Mouse (Mus musculus): Measurements from ENCODE around the gene Khdc1b. TPM values are rescaled to one million over a fixed set of nuclear protein-coding genes. Genes with fewer than 3 reads are reported as not detected.
"Not testable (repeated sequence)": the region's sequence is repeated elsewhere in the genome, so short reads cannot be mapped to it uniquely, and the experiment has no call there.

Khdc1b gene
- polyA plus RNA-seq (2012; rRNA removed): not detected in 2 replicates

DNA sequence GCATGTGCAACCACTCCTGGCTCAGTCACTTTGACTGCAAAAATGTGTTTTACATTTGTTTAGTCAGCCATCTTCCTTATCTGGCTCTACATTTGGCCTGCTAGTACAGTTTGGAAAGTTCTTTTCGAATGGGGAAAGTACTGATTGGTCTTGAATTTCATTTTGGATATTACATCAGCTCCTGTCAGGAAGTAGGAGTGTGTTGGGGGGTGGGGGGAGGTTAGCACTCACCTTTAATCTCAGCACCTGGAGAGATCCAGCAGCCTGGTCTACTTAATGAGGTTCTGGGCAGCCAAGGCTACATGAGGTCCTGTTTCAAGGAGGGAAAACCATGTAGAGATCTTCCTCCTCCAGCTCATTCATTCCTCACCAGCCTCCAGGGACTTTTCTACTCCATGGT is at the start of gene Khdc1b:
Gene Khdc1b, plus strand, starts transcription at position 301 of the 400 bp plus-strand sequence.
- no peak for DNase-seq (ENCODE audit: low spot score)

DNA sequence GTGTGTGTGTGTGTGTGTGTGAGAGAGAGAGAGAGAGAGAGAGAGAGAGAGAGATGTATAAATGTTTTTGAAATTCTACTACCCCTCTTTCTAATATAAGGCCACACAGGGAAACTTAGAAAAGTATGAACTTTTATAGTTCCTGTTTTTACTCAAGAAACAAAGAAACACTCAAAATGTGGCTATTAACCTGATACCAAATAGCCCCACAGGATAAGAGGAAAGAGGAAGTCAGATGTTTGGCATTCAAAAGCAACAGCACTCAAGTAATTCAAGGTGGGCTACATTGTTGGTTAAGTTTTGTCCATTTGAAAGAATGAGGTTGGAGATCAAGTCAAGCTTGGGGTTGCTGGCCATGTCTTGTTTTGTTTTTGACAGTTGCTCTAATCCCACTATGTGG is 47.5 kb upstream of the Khdc1b start:
- DNase-seq (ENCODE audit: low spot score): no peak

DNA sequence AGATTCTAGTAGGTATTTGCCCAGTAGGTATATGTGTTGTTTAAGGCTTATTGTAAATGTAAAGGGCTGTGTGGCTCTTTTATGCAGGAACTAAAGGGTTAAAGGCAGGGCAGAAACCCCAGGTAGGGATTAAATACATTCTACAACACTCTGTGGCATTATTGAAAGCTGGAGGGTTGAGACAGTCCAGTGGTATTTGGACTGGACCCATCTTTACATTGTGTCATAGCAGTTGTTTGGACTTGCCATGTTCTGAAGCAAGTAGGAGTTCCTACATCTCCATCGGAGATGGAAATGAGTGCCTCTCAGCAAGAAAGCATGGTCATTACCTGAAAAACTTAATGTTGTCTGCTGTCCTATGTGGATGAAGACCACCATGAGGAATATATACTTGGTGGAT is 42.6 kb upstream of the Khdc1b start:
- no peak for DNase-seq (ENCODE audit: low spot score)

DNA sequence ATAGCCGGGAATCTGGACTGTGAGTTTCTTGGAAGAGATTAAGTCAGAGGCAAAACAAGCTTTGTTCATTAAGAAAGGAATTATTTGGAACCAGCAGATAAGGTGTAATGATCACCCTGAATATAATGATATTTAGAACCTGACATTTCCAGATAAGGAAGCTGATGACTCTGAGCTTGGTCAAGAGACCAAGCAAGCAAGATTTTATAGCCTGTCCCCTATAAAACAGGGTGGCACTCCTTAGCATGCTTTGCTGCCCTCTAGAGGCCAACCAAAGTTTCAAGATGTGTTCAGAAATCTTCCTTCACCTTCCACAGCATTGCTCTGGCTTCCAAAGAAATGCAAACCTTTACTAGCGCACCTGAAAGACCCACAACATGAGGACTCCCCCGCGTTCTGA is 39.1 kb upstream of the Khdc1b start:
- DNase-seq (ENCODE audit: low spot score): no peak

DNA sequence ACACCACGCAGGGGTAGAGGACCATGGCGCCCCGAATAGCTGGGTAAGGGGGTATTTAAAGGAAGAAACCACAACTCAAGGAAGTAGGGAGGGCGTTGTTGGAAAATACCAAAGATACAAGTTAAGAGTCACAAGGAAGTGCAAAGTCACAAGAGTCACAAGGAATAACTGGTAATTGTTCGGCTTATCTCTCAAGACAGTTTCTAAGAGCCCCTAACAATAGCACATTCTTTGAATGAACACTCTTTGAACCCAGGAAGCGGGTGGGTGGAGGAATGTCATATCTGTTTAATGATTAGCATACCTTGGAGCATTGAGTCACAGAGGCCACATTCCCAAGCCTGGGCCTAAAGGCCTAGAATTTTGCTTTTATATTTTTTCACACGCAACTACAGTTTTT is 38.6 kb upstream of the Khdc1b start:
- DNase-seq (ENCODE audit: low spot score): not testable (repeated sequence)

DNA sequence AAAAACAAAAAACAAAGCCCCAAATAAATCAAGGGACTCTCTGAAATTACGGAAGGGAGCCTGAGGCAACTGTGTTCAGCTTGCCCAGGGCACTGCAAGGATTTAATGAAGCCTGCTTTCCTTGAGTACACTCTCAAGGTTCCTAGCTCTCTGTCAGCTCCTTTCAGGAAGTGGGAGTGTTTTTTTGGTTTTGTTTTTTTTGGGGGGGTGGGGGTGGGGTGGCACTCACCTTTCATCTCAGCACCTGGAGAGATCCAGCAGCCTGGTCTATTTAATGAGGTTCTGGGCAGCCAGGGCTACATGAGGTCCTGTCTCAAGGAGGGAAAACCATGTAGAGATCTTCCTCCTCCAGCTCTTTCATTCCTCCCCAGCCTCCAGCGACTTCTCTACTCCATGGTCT is 34.0 kb upstream of the Khdc1b start, which contains the start of gene Khdc1a:
Gene Khdc1a, plus strand, starts transcription at position 301 of the 400 bp plus-strand sequence.
- DNase-seq (ENCODE audit: low spot score): no peak

DNA sequence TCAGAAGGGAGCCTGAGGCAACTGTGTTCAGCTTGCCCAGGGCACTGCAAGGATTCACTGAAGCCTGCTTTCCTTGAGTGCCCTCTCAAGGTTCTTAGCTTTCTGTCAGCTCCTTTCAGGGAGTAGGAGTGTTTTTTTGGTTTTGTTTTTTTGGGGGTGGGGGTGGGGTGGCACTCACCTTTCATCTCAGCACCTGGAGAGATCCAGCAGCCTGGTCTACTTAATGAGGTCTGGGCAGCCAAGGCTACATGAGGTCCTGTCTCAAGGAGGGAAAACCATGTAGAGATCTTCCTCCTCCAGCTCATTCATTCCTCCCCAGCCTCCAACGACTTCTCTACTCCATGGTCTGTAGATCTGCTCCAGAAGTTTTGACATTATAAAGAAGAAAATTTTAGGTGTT is 15.3 kb upstream of the Khdc1b start, which contains the start of gene Khdc1c:
Gene Khdc1c, plus strand, starts transcription at position 301 of the 400 bp plus-strand sequence.
- not testable (repeated sequence) for DNase-seq (ENCODE audit: low spot score)

DNA sequence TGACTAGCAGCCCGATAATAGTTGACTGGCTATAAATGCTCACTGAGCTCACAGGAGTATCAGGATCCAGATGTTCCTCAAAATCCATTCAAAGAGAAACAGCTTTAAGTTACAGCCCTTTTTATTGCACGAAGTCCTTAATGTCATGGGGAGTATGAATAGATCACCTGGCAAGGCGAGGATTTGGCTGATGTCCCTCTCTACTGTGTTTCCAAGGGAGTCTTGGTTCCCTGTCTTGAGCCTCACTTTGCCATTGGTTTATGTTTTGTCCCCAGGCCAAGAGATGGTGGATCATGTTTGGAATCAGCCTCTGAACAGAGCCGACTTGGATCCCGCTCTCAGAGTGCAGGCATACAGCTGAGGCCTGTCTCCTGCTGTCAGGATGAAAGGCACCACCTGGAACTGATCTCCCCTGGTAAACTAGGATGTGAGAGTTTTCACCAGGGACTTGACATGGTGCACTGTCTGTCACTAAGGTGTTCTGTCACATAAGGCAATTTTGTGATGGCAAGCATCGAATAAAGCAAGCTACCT is 7.8 kb downstream of the Khdc1b start:
- no peak for DNase-seq (ENCODE audit: low spot score)

DNA sequence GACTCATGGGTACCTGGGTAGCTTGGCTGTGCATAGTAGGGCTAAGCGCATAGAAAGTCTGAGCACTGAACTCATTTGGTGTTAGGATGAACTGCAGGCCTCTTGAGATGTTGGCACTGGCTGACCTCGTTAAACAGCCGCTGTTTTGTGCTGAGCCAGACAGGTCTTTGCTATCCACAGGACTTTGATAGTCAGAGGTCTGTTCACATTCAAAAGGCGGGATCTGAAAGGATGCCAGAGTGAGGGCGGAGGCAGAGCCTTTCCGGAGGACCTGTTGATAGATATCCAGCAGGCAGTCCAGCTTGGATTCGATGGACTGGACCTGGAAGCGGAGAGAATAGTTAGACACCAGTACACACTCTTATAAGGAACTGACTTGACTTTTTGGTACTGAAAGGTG is 19.4 kb downstream of the Khdc1b start:
- DNase-seq (ENCODE audit: low spot score): no peak

DNA sequence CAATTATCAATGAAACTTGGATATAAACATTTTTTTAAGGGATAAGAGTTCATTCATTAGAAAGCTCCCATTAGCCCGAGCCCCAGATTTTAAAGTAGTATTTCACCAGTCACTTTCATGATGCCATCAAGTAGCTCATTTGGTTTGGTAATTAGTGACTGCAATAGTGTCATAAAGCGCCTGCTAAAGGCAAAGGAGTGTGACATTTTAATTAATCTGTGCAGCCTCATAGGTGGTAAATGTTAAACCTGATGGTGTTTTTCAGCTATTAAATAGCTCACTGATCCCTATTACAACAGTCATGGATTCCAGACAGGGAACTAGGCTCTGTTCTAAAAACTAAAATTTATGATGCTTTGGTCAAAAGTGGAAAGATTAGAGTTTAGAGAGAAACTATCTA is 23.9 kb downstream of the Khdc1b start:
- DNase-seq (ENCODE audit: low spot score): no peak

DNA sequence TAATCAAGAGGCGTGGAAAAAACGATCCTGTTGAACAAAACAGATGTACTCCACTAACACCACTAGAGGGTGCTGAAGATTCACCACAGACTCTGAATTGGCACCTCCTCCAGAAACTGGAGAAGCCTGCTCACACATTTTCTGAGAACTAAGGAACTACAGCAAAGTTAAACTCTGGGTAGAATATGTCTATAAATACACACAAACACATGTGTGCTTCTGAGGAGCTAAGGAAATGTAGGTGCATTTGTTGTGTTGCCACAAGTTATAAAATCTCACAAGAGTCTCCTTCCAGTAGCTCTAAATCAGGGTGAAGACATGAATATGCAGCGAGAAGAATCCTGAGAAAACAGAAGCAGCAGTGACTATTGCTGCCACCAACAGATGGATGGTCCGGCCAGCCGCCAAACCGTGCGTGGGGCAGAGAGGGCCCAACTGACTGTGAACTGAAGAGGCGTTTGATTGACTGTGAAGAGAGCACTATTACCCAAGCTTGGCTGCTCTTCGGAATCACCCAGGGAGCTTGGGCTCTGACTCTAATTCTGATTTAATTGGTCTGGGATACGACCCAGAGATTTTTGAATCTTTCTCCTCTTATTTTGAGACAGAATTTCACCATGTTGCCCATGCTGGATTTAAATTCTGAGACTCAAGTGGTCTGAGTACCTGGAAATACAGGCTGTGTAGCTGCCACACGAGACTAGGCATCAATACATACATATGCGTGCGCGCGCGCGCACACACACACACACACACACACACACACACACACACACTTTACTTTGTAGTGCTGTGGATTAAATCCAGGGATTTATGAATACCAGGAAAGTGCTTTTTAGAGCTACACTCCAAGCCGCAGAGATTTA is 28.2 kb downstream of the Khdc1b start:
- DNase-seq (ENCODE audit: low spot score): no peak

DNA sequence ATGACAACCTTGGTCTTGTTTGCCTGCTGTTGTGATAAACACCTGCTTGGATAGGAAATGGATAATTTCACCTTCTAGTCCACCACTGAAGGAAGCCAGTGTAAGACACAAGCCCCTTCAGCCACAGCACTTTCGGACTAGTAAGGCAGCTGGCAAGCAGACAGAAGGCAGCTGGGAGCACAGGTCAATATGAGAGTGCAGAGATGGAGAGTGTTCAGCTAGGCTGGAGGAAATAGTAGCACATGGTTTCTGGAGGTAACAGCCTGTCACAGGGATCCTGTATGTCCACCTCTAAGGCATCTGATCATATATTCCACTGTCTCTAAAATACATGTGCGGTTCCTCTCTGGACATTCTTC is 28.8 kb downstream of the Khdc1b start:
- DNase-seq (ENCODE audit: low spot score): no peak

DNA sequence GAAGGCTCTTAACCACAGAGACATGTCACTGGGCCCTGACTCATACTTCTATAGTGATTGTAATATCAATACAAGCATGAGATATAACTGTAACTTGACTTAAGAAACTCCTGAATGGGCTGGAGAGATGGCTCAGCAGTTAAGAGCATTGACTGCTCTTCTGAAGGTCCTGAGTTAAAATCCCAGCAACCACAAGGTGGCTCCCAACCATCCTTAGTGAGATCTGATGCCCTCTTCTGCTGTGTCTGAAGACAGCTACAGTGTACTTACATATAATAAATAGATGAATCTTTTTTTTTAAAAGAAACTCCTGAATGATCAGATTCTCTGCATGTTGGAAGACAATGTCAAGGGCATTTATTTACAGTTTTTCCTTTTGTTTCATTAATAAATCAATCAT is 36.0 kb downstream of the Khdc1b start:
- DNase-seq (ENCODE audit: low spot score): no peak

DNA sequence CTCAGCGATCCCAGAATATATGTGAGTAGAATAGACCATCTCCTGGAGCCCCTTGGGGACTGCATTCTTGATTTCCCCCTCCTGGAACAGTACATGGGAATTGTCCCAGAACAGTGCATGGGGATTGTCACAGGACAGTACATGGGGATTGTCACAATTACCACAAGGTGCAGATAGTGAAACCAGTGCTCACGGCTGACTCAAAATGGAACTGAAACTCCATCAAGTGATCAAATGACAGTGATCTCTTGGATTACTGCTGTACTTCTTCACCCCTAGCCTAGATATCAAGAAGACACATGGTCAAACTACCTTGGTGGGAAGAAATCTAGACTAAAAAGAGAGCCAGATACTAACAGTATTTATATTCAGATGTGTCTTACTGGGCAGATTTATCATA is 42.3 kb downstream of the Khdc1b start:
- no peak for DNase-seq (ENCODE audit: low spot score)

DNA sequence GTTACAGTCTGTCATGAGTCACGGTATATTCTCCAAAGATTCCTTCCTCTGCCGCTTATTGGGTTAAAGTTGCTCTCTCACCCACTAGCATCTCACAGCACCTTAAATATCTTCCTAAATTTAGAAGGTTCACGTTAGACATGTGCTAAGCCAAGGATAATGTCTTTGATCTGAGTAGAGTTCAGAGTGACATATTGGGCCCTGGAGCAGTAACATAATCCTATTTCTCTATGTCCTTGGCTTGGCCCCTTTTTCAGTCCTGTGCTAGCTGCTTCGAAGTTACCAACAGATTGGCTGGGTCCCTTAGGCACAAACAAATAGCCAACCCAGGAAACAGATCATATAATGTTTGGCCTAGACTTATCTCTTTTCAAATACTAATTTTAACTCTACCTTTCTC is 44.7 kb downstream of the Khdc1b start:
- no peak for DNase-seq (ENCODE audit: low spot score)

DNA sequence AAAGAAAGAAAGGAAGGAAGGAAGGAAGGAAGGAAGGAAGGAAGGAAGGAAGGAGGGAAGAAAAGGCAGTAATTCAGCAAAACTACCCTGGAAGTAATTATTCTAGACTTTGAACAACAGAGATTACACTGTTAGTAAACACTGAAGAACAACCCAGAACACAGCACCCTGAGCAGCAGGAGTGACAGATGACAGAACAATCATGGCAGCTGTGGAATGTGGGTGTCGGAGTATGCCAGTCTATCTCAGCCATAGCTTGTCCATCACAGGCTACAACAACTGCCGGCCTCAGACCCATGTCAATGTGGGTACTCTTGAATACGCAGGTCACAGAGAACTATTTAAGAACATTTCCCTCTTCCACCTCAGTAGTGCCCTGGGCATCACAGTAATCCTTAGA is 48.3 kb downstream of the Khdc1b start:
- DNase-seq (ENCODE audit: low spot score): no peak

DNA sequence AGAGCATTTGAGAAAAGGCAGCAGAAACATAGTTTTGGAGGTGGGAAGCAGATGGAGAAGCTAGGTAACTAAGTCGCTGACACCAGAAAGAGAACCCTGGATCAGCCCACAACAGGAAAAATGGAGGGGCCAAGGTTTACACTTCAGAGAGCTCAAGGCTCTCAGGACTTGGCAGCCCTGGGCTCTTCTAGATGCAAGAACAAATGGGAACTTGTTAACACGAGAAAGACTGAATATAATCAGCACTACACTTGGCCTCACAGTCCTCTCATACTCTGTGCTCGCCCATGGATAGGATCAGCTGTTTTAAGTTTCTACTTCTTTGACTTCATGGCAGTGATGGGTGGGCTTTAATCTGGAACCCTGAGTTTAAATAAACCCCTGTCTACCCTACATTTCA is 51.5 kb downstream of the Khdc1b start:
- no peak for DNase-seq (ENCODE audit: low spot score)

Other genes starting within 250 kb of the Khdc1b start
- gene Tmem14a, start 165.0 kb upstream of the Khdc1b start, polyA plus RNA-seq (2012; rRNA removed): 19.3 and 23.9 TPM in 2 replicates
- gene Gsta3, start 143.0 kb upstream of the Khdc1b start, polyA plus RNA-seq (2012; rRNA removed): 78.5 and 112 TPM in 2 replicates
- gene Khdc1a, start 33.9 kb upstream of the Khdc1b start, polyA plus RNA-seq (2012; rRNA removed): 0.15 TPM in 2 replicates
- 0.03 and 0.04 TPM in 2 replicates for gene Khdc1c, start 15.2 kb upstream of the Khdc1b start, polyA plus RNA-seq (2012; rRNA removed)

Data from urinary bladder, adult 2 months (tissue).